Mouse (Mus musculus): ENCODE results near the gene Il13. TPM values are rescaled to one million over a fixed set of nuclear protein-coding genes. Genes with fewer than 3 reads are reported as not detected.

Il13 gene
- polyA plus RNA-seq, 1 experiment from 2014 or later: not detected

DNA sequence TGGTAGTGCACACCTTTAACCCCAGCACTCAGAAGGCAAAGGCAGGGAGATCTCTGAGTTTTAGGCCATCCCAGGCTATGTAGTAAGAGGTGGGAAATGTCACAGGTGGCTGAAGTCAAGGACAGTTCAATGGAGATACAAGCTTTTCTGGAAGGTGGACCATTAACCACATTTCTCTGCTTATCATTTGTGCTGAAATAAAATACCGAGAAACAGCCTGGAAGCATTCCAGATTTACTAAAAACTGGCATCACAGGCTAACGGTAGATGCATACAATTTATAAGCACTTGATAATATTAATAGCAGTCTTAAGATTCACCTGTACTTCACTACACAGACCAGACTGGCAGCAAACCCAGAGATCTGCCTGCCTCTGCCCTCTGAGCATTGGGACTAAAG lies 17.9 kb upstream of the Il13 start:
- no peak for ATAC-seq (ENCODE audit: insufficient number of reproducible peaks, insufficient read depth, low FRiP score, low TSS enrichment, low read depth)
- H3K9me3 ChIP-seq: no peaks in the 10 kb centered on the region
- no peak overlapping the region for H3K27ac ChIP-seq
- no peaks in the 10 kb centered on the region for H3K27me3 ChIP-seq
- WGBS: 88% methylated on average over 2 of the region's 2 CpGs
- H3K4me3 ChIP-seq: no peak overlapping the region
- H3K4me2 ChIP-seq: no peak overlapping the region
- H3K4me1 ChIP-seq: no peaks in the 10 kb centered on the region
- H3K9ac ChIP-seq: no peak overlapping the region
- H3K36me3 ChIP-seq: peaks cover 57% of the 10 kb centered on the region

DNA sequence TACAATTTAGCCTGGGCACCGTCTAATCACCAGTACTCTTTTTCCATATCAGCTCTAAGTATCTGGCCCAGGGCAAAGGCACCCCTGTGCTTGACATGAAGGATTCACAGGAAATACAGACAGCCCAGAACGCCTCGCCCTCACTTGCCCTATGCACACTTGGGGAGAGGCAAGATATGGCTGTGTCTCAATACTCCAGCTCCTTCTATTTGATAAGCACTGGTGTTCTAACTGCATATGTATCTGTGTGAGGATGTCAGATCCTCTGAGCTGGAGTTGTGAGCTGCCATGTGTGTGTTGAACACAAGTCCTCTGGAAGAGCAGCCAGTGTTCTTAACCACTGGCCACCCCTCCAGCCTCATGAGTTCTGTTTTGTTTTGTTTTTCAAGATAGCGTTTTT lies 16.9 kb upstream of the Il13 start:
- no peak overlapping the region for H3K4me3 ChIP-seq
- ATAC-seq (ENCODE audit: insufficient number of reproducible peaks, insufficient read depth, low FRiP score, low TSS enrichment, low read depth): no peak
- H3K36me3 ChIP-seq: peaks cover 57% of the 10 kb centered on the region
- 86% methylated on average over 4 of the region's 4 CpGs for WGBS
- no peaks in the 10 kb centered on the region for H3K9me3 ChIP-seq
- H3K9ac ChIP-seq: no peak overlapping the region
- H3K4me2 ChIP-seq: no peak overlapping the region
- no peak overlapping the region for H3K27ac ChIP-seq
- H3K4me1 ChIP-seq: no peaks in the 10 kb centered on the region
- H3K27me3 ChIP-seq: no peaks in the 10 kb centered on the region

DNA sequence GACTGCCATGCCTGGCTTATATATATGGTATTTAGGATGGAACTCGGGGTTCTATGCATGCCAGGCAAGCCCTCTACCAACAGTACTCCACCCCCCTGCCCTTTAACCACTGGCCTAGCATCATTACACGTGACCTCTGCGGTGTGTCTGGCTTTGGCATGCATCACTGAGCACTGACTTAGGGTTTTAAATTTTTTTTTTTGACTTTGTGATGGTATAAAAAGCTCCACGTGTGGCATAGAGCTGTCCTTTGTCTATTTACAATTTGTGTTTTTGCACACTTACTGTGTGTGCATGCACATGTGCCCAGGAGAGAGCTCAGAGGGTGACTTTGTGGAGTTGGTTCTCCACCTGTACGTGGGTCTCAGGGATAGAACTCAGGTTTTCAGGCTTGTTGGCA lies 9.5 kb upstream of the Il13 start:
- no peaks in the 10 kb centered on the region for H3K36me3 ChIP-seq
- no peaks in the 10 kb centered on the region for H3K9me3 ChIP-seq
- H3K4me1 ChIP-seq: no peaks in the 10 kb centered on the region
- H3K4me2 ChIP-seq: no peak overlapping the region
- H3K27ac ChIP-seq: no peak overlapping the region
- no peaks in the 10 kb centered on the region for H3K27me3 ChIP-seq
- H3K4me3 ChIP-seq: no peak overlapping the region
- 76% methylated on average over 5 of the region's 5 CpGs for WGBS
- ATAC-seq (ENCODE audit: insufficient number of reproducible peaks, insufficient read depth, low FRiP score, low TSS enrichment, low read depth): no peak
- H3K9ac ChIP-seq: no peak overlapping the region

DNA sequence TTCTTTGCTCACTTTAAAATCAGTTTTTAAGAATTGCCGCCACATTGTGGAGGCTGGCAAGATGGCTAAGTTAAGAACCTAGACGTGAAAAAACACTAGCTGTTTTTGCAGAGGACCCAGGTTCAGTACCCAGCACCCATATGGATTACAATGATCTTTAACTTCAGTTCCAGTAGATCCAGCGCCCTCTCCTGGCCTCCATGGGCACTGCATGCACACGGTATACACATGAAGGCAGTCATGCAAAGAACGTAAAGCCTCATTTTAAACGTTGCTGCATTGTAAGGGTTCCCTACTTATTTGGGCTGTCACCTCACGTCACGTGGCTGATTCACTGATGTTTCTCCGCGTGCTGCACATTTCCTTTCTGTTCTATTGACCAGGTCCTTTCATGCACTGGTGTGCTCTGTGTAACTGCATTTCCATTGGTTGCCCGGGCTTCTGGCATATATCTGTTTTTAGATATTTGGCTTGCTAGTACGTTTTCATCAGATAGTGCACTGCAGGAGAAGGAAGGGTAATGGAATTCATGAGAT lies 8.3 kb upstream of the Il13 start:
- H3K9ac ChIP-seq: no peak overlapping the region
- no peak overlapping the region for H3K4me2 ChIP-seq
- no peak for ATAC-seq (ENCODE audit: insufficient number of reproducible peaks, insufficient read depth, low FRiP score, low TSS enrichment, low read depth)
- peaks cover under 1% of the 10 kb centered on the region; the same call in 1 of the 2 replicates for H3K4me1 ChIP-seq
- H3K9me3 ChIP-seq: no peaks in the 10 kb centered on the region
- 79% methylated on average over 12 of the region's 12 CpGs for WGBS
- H3K36me3 ChIP-seq: no peaks in the 10 kb centered on the region
- H3K4me3 ChIP-seq: no peak overlapping the region
- no peak overlapping the region for H3K27ac ChIP-seq
- peaks cover under 1% of the 10 kb centered on the region for H3K27me3 ChIP-seq

DNA sequence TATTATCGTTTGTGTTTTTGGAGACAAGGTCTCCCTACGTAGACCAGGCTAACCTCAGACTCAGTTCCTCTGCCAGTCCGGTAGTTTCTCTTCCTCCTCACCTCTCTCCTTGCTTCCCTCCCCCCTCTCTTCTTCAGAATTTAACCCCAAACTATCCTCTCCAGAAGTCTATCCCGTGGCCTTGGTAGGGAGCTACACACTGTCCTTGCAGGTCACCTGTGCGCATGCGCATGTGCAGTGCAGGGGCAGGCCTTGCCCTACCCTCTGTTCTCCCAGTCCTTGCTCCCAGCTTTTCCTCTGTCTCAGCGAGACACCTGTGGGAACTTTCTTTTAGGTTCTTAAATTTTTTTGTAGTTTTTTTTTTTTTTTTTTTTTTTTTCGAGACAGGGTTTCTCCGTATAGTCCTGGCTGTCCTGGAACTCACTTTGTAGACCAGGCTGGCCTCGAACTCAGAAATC lies 3.3 kb upstream of the Il13 start:
- H3K9ac ChIP-seq: no peak overlapping the region
- H3K4me3 ChIP-seq: no peak overlapping the region
- no peaks in the 10 kb centered on the region for H3K36me3 ChIP-seq
- WGBS: 79% methylated on average over 10 of the region's 10 CpGs
- peaks cover 22% of the 10 kb centered on the region for H3K4me1 ChIP-seq
- ATAC-seq (ENCODE audit: insufficient number of reproducible peaks, insufficient read depth, low FRiP score, low TSS enrichment, low read depth): no peak
- H3K4me2 ChIP-seq: no peak overlapping the region
- H3K27me3 ChIP-seq: peaks cover 25% of the 10 kb centered on the region
- no peak overlapping the region for H3K27ac ChIP-seq
- no peaks in the 10 kb centered on the region for H3K9me3 ChIP-seq

DNA sequence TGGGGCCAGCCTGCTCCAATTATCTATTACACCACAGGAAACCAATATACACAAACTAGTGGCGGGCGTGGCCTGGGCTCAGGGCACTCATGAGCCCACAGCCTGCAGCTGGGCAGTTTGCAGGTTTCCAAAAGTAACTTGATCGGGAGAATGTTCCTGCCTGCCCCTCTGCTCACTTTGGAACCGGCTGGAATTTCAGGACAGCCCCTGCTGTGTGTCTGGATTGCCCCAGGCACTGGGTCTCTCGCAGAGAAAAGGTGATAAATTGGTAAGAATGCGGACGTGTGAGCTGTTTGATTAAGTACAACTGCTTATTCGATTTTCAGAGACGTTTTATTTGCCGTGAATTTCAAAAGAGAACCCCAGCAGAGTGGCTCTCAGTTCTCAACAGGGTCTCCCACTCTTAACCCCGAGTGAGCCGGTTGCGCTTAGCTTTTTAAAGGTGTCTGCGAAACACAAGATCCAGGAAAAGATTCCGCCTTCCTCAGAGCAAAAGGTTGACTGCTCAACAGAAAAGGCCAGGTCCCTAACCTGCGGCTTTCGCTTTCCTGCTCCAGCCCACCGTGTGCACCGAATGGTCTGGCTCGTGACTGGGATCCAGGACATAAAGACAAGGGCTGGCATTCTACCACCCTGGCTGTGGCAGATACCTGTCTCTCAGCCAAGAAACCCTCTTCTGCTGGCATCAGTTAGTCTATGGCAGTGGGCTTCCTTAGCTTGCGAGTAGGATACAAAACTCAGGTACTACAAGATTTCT lies 2.7 kb upstream of the Il13 start:
- Histone ChIP-seq H3K4me3 (no peak overlapping the region), H3K27ac (no peak overlapping the region), H3K4me2 (peak overlapping the region; percentile 37), H3K4me1 (peaks cover 22% of the 10 kb centered on the region), H3K27me3 (peaks cover 25% of the 10 kb centered on the region), H3K9ac (no peak overlapping the region), H3K9me3 (no peaks in the 10 kb centered on the region), H3K36me3 (no peaks in the 10 kb centered on the region)
- 12% methylated on average over 21 of the region's 21 CpGs for WGBS
- no peak for ATAC-seq (ENCODE audit: insufficient number of reproducible peaks, insufficient read depth, low FRiP score, low TSS enrichment, low read depth)

DNA sequence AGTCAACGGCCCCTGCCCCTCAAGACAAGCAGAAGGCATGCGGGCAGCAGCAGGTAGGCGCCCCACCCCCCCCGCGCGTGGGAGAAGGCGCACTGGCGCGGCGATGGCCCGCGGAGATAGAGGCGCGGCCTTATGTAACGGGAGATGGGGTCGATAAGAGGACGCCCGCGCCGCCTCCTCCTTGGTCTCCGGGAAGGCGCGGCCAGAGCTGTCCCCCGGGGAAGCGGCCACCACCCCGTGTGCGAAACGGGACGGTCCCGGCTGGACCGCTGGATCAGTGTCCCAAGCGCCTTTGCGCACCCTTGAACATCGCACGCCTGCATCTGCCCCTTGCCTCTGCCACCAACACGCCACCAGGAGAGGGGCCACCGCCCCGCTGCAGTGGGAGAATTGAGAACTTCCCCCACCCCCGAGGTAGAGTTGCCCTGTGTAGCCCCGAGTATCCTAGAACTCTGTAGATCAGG lies 1.7 kb upstream of the Il13 start:
- peaks cover 22% of the 10 kb centered on the region for H3K4me1 ChIP-seq
- H3K36me3 ChIP-seq: no peaks in the 10 kb centered on the region
- under 1% methylated on average over 38 of the region's 40 CpGs for WGBS
- H3K27me3 ChIP-seq: peaks cover 25% of the 10 kb centered on the region
- ATAC-seq (ENCODE audit: insufficient number of reproducible peaks, insufficient read depth, low FRiP score, low TSS enrichment, low read depth): 0 out of 2 replicates have a peak, but pooled peaks have one; percentile 10
- no peak overlapping the region for H3K27ac ChIP-seq
- H3K9me3 ChIP-seq: no peaks in the 10 kb centered on the region
- peak overlapping the region; percentile 58 for H3K9ac ChIP-seq
- H3K4me3 ChIP-seq: peak overlapping the region; percentile 43
- H3K4me2 ChIP-seq: peak overlapping the region; percentile 76

DNA sequence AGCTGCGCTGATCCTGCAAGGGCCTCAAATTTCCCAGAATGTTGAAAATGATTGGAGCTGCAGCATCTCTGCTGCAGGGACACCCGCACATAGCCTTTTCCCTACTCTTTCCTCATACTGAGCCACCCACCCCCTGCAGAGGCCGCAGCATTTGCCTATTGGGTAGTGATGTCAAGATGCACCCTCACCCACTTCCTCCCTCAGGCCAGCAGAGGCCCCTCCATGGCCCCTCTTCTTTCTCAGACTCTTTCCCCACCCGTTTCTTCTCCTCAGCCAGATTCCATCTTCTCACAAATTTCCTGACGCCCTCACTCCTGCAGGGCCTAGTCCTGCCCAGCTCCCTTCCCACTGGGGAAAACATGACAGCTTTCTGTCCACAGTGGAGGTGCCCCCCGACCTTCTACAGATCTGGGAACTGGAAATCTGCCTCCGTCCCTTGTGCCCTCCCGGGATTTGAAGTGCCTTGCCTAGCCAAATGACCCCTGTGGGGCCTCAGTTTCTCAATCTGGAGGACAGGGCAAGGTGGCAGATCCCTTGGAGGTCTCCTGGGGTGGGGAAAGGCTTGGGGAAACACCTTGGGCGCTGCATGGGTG lies 1.2 kb upstream of the Il13 start:
- peaks cover 25% of the 10 kb centered on the region for H3K27me3 ChIP-seq
- H3K4me3 ChIP-seq: peak overlapping the region; percentile 43
- no peak overlapping the region for H3K27ac ChIP-seq
- H3K9me3 ChIP-seq: no peaks in the 10 kb centered on the region
- no peak for ATAC-seq (ENCODE audit: insufficient number of reproducible peaks, insufficient read depth, low FRiP score, low TSS enrichment, low read depth)
- peak overlapping the region; percentile 76 for H3K4me2 ChIP-seq
- 34% methylated on average over 9 of the region's 9 CpGs for WGBS
- H3K9ac ChIP-seq: peak overlapping the region; percentile 58
- H3K36me3 ChIP-seq: no peaks in the 10 kb centered on the region
- H3K4me1 ChIP-seq: peaks cover 22% of the 10 kb centered on the region

DNA sequence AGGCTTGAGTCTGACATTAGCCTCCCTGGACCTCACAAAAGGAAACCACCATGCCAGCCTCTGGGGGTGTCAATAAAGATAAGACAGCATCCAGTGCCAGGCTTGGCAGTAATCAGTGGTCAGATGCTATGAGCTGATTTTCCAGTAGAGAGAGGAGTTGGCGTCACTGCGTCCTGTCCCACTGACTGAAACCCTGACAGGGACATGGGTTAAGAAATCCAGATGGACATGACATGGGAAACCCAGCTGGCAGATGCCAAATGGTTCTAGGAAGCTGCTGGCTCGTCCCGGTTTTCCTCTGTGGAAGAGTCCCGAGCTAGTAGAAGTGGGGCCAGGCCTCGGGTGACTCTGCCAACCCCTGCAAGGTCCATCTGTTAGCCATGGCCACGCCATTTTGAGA lies 858 bp downstream of the Il13 start:
- H3K27me3 ChIP-seq: peaks cover 25% of the 10 kb centered on the region
- peaks cover 22% of the 10 kb centered on the region for H3K4me1 ChIP-seq
- 87% methylated on average over 7 of the region's 7 CpGs for WGBS
- no peak overlapping the region for H3K4me2 ChIP-seq
- no peaks in the 10 kb centered on the region for H3K36me3 ChIP-seq
- no peak overlapping the region for H3K4me3 ChIP-seq
- no peaks in the 10 kb centered on the region for H3K9me3 ChIP-seq
- ATAC-seq (ENCODE audit: insufficient number of reproducible peaks, insufficient read depth, low FRiP score, low TSS enrichment, low read depth): no peak
- no peak overlapping the region for H3K9ac ChIP-seq
- H3K27ac ChIP-seq: no peak overlapping the region

DNA sequence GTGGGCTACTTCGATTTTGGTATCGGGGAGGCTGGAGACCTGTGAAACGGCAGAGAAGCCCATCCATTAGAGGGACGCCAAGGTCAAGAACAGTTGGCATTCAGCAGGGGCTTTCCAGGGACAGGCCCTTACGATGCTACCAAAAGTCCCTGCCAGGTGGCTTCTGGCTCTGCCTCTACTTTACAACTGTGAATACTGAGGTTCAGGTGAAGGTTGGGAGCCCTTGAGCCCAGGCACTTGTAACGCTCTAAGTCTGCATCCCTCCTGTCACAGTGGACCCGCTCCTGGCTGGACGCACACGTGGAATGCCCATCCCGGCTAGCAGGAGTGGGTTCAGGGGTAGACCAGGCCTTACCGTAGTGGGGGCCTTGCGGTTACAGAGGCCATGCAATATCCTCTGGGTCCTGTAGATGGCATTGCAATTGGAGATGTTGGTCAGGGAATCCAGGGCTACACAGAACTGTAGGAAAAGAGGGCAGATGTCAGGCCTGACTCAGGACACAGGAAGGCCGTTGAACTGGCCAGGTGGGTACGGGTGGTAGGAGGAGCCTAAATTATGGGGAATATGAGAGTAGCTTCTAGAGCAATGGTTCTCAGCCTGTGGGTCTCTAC lies 2.3 kb downstream of the Il13 start:
- no peaks in the 10 kb centered on the region for H3K9me3 ChIP-seq

DNA sequence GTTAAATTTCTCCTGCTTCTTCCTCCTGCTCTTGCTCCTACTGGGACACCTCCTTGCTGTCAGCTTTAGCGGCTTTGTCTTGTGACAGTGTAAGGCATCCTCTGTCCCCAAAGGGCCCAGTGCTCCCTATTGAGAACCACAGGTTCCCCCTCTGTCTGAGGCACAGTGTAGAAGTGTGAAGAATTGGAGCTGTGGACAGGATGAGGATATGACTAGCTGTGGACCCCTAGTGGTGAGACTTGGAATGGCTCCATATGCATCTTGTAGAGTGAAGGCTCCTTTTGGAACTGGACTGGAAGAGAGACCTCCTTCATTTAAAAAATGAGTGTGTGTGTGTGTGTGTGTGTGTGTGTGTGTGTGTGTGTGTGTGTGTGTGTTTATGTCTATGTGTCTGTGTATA lies 6.6 kb downstream of the Il13 start:
- Histone ChIP-seq H3K9ac (no peak overlapping the region), H3K27me3 (no peaks in the 10 kb centered on the region), H3K4me3 (no peak overlapping the region), H3K9me3 (no peaks in the 10 kb centered on the region), H3K36me3 (no peaks in the 10 kb centered on the region), H3K4me1 (0 out of 2 replicates have a peak, but pooled peaks cover 6% of the 10 kb centered on the region), H3K27ac (no peak overlapping the region), H3K4me2 (no peak overlapping the region)
- no peak; the same call in 1 of the 2 replicates for ATAC-seq (ENCODE audit: insufficient number of reproducible peaks, insufficient read depth, low FRiP score, low TSS enrichment, low read depth)
- WGBS: 11% methylated on average over 1 of the region's 1 CpGs

More for the DNA sequence above, 2.3 kb downstream of the Il13 start:
- no peak for ATAC-seq (ENCODE audit: insufficient number of reproducible peaks, insufficient read depth, low FRiP score, low TSS enrichment, low read depth)
- whole genome bisulfite sequencing: 73% methylated on average over 14 of the region's 14 CpGs
- Histone ChIP-seq H3K4me1 (peaks cover 16% of the 10 kb centered on the region), H3K4me3 (no peak overlapping the region), H3K9ac (no peak overlapping the region), H3K27me3 (peaks cover 19% of the 10 kb centered on the region), H3K36me3 (no peaks in the 10 kb centered on the region), H3K4me2 (no peak overlapping the region), H3K27ac (no peak overlapping the region)

Data from embryonic facial prominence, embryonic 13.5 days (tissue).